ENCODE assay signal across 8 mouse cellular contexts in the genomic region with DNA sequence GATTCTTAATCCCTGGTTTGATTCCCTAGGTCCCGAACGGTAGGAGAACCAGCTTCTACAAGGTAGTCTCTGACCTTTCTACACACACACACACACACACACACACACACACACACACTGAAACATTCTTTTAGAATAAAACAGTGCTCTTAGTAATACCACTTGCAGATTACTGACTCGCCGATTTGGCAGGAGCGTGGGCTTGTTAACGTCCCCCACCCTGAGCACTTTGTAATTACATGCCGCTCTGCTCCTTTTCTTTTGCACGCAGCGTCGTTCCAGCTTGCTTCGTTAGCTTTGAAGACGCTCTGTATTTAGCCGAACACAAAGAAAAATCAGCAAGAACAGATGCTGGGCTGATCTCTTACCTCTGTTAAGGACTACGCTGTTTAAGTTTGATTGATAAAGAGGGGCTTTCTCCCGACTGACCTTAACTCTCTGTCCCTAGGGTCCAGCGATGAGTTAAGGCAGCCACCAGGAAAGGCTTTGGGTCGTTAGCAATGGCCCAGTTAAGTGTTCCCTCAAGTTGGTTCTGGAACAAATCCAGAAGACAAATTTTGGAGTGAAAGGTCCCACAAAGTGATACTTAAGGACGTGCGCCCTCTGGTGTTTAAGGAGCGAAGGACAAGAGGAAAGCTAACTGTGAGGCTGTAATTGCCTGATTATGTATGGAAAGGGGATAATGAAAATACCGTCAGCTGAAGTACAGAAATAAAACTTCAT. TPM values are rescaled to one million over a fixed set of nuclear protein-coding genes. Genes with fewer than 3 reads are reported as not detected.
DNase-seq lines count a peak whose midpoint lies in the region; ATAC-seq lines count a peak whose summit lies in the region.

No protein-coding gene starts in this region.

- ATAC-seq in megakaryocyte, adult 5-6 weeks (ENCODE audit: poor library complexity, severe bottlenecking) = peak; percentile 69

- DNase-seq in ZHBTc4 (ENCODE audit: low read depth, low spot score) = peak; percentile 89
- DNase-seq in cerebellum, postnatal 36 days = peak; percentile 43 to 64
- peak; percentile 40 to 47 for DNase-seq in gastrocnemius, adult 8-10 months (ENCODE audit: low spot score in 2 of 2)
- peak; percentile 81 for DNase-seq in hindlimb bud, embryonic 11.5 days (ENCODE audit: extremely low spot score, low read depth, low spot score)
- DNase-seq in left cerebral cortex, adult 18-20 months (ENCODE audit: low spot score in 2 of 2) = peak; percentile 70 to 84
- DNase-seq in right cerebral cortex, adult 2 months (ENCODE audit: low spot score in 2 of 2) = peak; percentile 80 to 85
- peak; percentile 48 for DNase-seq in yolk sac, embryonic 10.5 days (ENCODE audit: low spot score)

RNA-seq across cellular contexts. Expression of gene Commd2, which starts 26.1 kb away (rescaled TPM):
- total RNA-seq in gastrocnemius, adult 8-10 months (2022) = 10 to 100 TPM; 10.4 to 11.9 (median 11.4) TPM
- 10 to 100 TPM; 19.9 to 22.1 TPM for total RNA-seq in left cerebral cortex, adult 18-20 months (2021)
- 39.5 and 48.5 TPM in 2 replicates for total RNA-seq in megakaryocyte, adult 5-6 weeks (2015)
- 16.6 and 16.9 TPM in 2 replicates for total RNA-seq in megakaryocyte, adult 5-6 weeks (2017)

RNA-seq across cellular contexts. Expression of gene Wwtr1, which starts 49.7 kb away (rescaled TPM):
- total RNA-seq in gastrocnemius, adult 8-10 months (2022) = 10 to 100 TPM; 18.0 to 26.9 (median 22.4) TPM
- 10 to 100 TPM; 12.1 to 12.5 TPM for total RNA-seq in left cerebral cortex, adult 18-20 months (2021)
- total RNA-seq in megakaryocyte, adult 5-6 weeks (2015) = 0.05 and 0.13 TPM in 2 replicates
- total RNA-seq in megakaryocyte, adult 5-6 weeks (2017) = not detected in 2 replicates

Comparison
In these comparisons a context has a peak if more than half of its experiments do, and no peak if none do; other contexts are left out.
1. Peak in every context shown above with its lines: DNase-seq and ATAC-seq.
2. RNA of gene Wwtr1, which starts 49.7 kb away (total RNA-seq): 18.0 to 26.9 TPM in gastrocnemius, adult 8-10 months and 12.1 to 12.5 TPM in left cerebral cortex, adult 18-20 months; 0.05 to 0.13 TPM in megakaryocyte, adult 5-6 weeks; every median in the first group is over 10 times any median in the second.